Mouse (Mus musculus) spleen, postnatal 4 days (tissue): ENCODE results near the gene Sema3e.

Experiments
- DNase-seq, 2 experiments: peaks; one replicate each; pipeline ENCODE4 v3.0.0; 2022; ENCODE audit warnings: low spot score in 2 of 2

The Sema3e gene

GRCm38 (mm10) chr5:14206794-14207193 lies 181.7 kb downstream of the Sema3e start:
- no peak for DNase-seq

- no peak for DNase-seq
These were observed 184.9 kb downstream of the Sema3e start for GRCm38 (mm10) chr5:14209962-14210361.

GRCm38 (mm10) chr5:14216211-14216610 lies 191.1 kb downstream of the Sema3e start:
- DNase-seq: no peak

GRCm38 (mm10) chr5:14218677-14219076 lies 193.6 kb downstream of the Sema3e start:
- DNase-seq: no peak

GRCm38 (mm10) chr5:14224509-14224908 lies 199.4 kb downstream of the Sema3e start:
- no peak for DNase-seq

- no peak for DNase-seq
These were observed 206.0 kb downstream of the Sema3e start for GRCm38 (mm10) chr5:14231027-14231426.

DNA sequence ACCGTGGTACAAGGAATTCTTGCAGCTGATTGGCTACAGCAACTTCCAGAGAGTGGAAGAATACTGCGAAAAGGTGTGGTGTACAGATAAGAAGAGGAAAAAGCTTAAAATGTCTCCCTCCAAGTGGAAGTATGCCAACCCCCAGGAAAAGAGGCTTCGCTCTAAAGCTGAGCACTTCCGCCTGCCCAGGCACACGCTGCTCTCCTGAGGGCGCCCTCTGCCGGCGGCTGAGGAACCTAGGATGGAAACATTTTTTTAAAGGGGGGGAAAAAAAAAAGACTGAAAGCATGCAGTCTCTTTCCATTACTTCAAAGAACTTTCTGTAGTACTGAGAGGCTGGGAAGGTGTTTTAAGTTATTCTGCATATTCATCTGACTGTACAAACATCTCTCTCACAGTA lies 227.5 kb downstream of the Sema3e start:
- no peak for DNase-seq

- DNase-seq: no peak
These were observed 228.3 kb downstream of the Sema3e start for GRCm38 (mm10) chr5:14253328-14253727.

DNA sequence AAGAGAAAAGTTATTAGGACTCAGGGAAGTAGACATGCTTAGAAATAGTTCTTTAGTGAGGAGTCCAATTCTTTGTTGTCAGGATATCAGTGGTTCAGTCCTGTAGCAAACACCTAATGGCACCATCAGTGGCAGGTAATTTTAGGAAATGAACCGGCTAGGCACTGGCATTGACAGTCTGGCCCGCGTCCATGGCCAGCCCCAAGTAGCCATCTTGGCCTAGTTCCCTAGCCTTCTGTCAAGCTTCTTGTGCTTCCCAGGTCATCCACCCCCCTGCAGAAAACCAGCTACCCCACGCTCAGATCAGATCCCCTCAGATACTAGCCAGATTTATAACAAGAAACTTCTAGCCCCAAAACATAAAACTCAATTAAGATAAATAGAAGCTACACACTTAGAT lies 235.1 kb downstream of the Sema3e start:
- DNase-seq: no peak

DNA sequence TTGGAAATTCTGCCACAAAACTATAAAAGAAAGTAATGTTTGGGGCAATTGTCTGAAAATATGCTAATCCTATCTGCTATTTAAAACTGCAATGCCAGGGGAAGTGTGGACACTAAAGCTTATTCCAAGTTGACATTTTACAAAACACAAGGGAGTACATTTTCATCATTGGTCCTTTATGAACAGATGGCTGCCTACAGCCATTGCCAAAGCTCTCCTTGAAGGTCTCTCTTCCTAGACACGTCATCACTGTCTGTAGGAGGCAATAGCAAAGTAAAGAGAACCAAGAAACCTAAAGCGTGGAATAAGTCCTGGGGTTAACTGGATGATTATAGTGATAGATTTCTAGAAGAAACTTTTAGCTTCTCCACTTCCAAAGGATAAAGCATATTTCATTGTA lies 242.3 kb downstream of the Sema3e start:
- no peak for DNase-seq
